Mouse (Mus musculus) testis, adult 2 months (tissue): ENCODE results near the gene Cox8b. TPM values are rescaled to one million over a fixed set of nuclear protein-coding genes. Genes with fewer than 3 reads are reported as not detected.

Experiments
- H3K27ac ChIP-seq: fragments of 200-500 bp; 2 replicates; pipeline ENCODE4 v1.5.1; 2012; ENCODE audit warnings: low read depth, low read length; ENCODE audit not compliant: control insufficient read depth, insufficient read depth
- H3K27me3 ChIP-seq: fragments of 200-500 bp; 2 replicates; pipeline ENCODE4 v1.6.1; 2012; ENCODE audit warnings: mild to moderate bottlenecking, low read length, moderate library complexity; ENCODE audit not compliant: control insufficient read depth, insufficient read depth
- H3K36me3 ChIP-seq: fragments of 200-500 bp; 2 replicates; pipeline ENCODE4 v1.6.1; 2012; ENCODE audit warnings: mild to moderate bottlenecking, low read length; ENCODE audit not compliant: control insufficient read depth, insufficient read depth
- H3K4me1 ChIP-seq: fragments of 200-500 bp; 2 replicates; pipeline ENCODE4 v1.6.1; 2012; ENCODE audit warnings: low read length; ENCODE audit not compliant: control insufficient read depth, insufficient read depth
- H3K4me3 ChIP-seq: fragments of 200-500 bp; 2 replicates; pipeline ENCODE4 v1.5.1; 2012; ENCODE audit warnings: low read depth, mild to moderate bottlenecking, low read length, moderate library complexity, mixed read lengths; ENCODE audit not compliant: control insufficient read depth
- CTCF ChIP-seq: fragments of 200-500 bp; IDR thresholded peaks from 2 replicates; pipeline ENCODE4 v1.5.1; 2012; ENCODE audit warnings: low read depth, mild to moderate bottlenecking, inconsistent platforms, low read length, moderate library complexity; ENCODE audit not compliant: control insufficient read depth, insufficient read depth, insufficient replicate concordance
- POLR2A ChIP-seq: fragments of 200-500 bp; IDR thresholded peaks from 2 replicates; pipeline ENCODE4 v1.6.1; 2012; ENCODE audit warnings: low read depth, mild to moderate bottlenecking, inconsistent platforms, low read length, moderate library complexity; ENCODE audit not compliant: control insufficient read depth
- polyA plus RNA-seq: library from polyadenylated mRNA; depleted of rRNA; stranded (reverse); fragments of >200 nt; gene quantifications from 2 replicates; pipeline ENCODE4 v1.2.3, GENCODE M21; 2012

The Cox8b gene
- polyA plus RNA-seq, 1 experiment = not detected

GRCm38 (mm10) chr7:140943356-140943755 lies 43.1 kb upstream of the Cox8b start:
- Histone ChIP-seq H3K27ac (no peak overlapping the region), H3K36me3 (no peaks in the 10 kb centered on the region), H3K4me3 (no peak overlapping the region), H3K4me1 (peaks cover under 1% of the 10 kb centered on the region; the same call in 1 of the 2 replicates), H3K27me3 (no peaks in the 10 kb centered on the region)
- no peak for TF ChIP-seq CTCF
- no peak for TF ChIP-seq POLR2A

- Histone ChIP-seq H3K4me1 (no peaks in the 10 kb centered on the region; the same call in 1 of the 2 replicates), H3K27me3 (no peaks in the 10 kb centered on the region), H3K27ac (no peak overlapping the region), H3K4me3 (no peak overlapping the region), H3K36me3 (no peaks in the 10 kb centered on the region)
- TF ChIP-seq CTCF = no peak
- no peak for TF ChIP-seq POLR2A
Observed at GRCm38 (mm10) chr7:140942811-140943210, 42.6 kb upstream of the Cox8b start.

GRCm38 (mm10) chr7:140942341-140942740 lies 42.1 kb upstream of the Cox8b start:
- no peak overlapping the region for H3K27ac ChIP-seq
- no peaks in the 10 kb centered on the region for H3K4me1 ChIP-seq
- TF ChIP-seq POLR2A (no peak), CTCF (no peak)
- no peaks in the 10 kb centered on the region for H3K36me3 ChIP-seq
- no peak overlapping the region for H3K4me3 ChIP-seq
- no peaks in the 10 kb centered on the region for H3K27me3 ChIP-seq

GRCm38 (mm10) chr7:140941222-140942051 lies 41.2 kb upstream of the Cox8b start, which contains the start of gene Pgghg:
TSS of gene Pgghg (plus strand) at chr7:140941391.
- TF ChIP-seq CTCF = peak; percentile 68; the same call in 1 of the 2 replicates
- no peak for TF ChIP-seq POLR2A
- H3K27me3 ChIP-seq = no peaks in the 10 kb centered on the region
- no peaks in the 10 kb centered on the region for H3K4me1 ChIP-seq
- no peaks in the 10 kb centered on the region for H3K36me3 ChIP-seq
- peak within 1 kb of the TSS; percentile 81 for H3K27ac ChIP-seq
- peak within 1 kb of the TSS; percentile 81 for H3K4me3 ChIP-seq

- Histone ChIP-seq H3K27me3 (no peaks in the 10 kb centered on the region), H3K4me1 (no peaks in the 10 kb centered on the region), H3K27ac (no peak overlapping the region), H3K4me3 (no peak overlapping the region), H3K36me3 (no peaks in the 10 kb centered on the region)
- TF ChIP-seq POLR2A (no peak), CTCF (no peak)
Observed at GRCm38 (mm10) chr7:140939669-140940171, 39.5 kb upstream of the Cox8b start.

- TF ChIP-seq POLR2A (no peak), CTCF (no peak)
- H3K27ac ChIP-seq = no peak overlapping the region
- no peaks in the 10 kb centered on the region for H3K27me3 ChIP-seq
- H3K4me3 ChIP-seq = no peak overlapping the region
- H3K36me3 ChIP-seq = no peaks in the 10 kb centered on the region
- H3K4me1 ChIP-seq = no peaks in the 10 kb centered on the region
Observed at GRCm38 (mm10) chr7:140938896-140939295, 38.6 kb upstream of the Cox8b start.

- Histone ChIP-seq H3K27ac (no peak overlapping the region), H3K4me3 (no peak overlapping the region), H3K4me1 (no peaks in the 10 kb centered on the region), H3K27me3 (no peaks in the 10 kb centered on the region), H3K36me3 (no peaks in the 10 kb centered on the region)
- TF ChIP-seq CTCF (no peak), POLR2A (no peak)
Observed at GRCm38 (mm10) chr7:140938436-140938835, 38.2 kb upstream of the Cox8b start.

GRCm38 (mm10) chr7:140927181-140927580 lies 26.9 kb upstream of the Cox8b start:
- Histone ChIP-seq H3K27ac (no peak overlapping the region), H3K36me3 (no peaks in the 10 kb centered on the region), H3K4me1 (peaks cover 3% of the 10 kb centered on the region), H3K27me3 (no peaks in the 10 kb centered on the region), H3K4me3 (no peak overlapping the region)
- TF ChIP-seq CTCF = no peak
- no peak for TF ChIP-seq POLR2A
